Mouse (Mus musculus): ENCODE results near the gene Pnlip.

DNA sequence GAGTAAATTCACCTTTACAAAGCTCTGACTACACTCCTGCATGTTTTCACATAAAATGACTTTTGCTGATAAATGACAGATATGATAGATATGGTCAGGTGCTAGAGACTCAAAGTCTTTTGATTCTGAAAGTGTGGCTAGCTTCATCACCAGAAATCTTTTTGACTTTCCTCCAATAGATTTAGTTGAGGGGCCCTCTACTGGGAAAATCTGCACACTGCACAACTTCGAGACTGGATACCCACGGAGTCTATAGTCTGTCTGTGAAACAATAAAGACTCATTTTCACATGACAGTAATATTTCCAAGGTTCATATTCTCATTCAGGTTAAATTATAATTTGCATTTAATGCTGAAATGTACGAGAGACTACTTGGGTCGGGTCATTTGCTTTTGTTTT lies 9.8 kb downstream of the Pnlip start:
- TF ChIP-seq POLR2A (IDR thresholded peaks at IDR 0.05; ENCODE audit: insufficient read length, low read depth), result no peak
- TF ChIP-seq POLR2AphosphoS2 (IDR thresholded peaks at IDR 0.05; ENCODE audit: insufficient read length, low read depth), result no peak
- no peak for TF ChIP-seq MYOG (IDR thresholded peaks at IDR 0.05; ENCODE audit: control insufficient read depth in 1 of 3, insufficient read depth in 1 of 3, insufficient read length in 2 of 3, low read depth in 2 of 3)
- no peak for TF ChIP-seq REST (IDR thresholded peaks at IDR 0.05; ENCODE audit: insufficient read depth, insufficient read length)
- TF ChIP-seq CEBPB (IDR thresholded peaks at IDR 0.05; ENCODE audit: insufficient read depth, poor library complexity, severe bottlenecking), result no peak
- TF ChIP-seq E2F4 (IDR thresholded peaks at IDR 0.05; ENCODE audit: insufficient read depth), result no peak
- TF ChIP-seq USF1 (IDR thresholded peaks at IDR 0.05; ENCODE audit: low read depth), result no peak
- TF ChIP-seq MAX (IDR thresholded peaks at IDR 0.05; ENCODE audit: low read depth), result no peak

Data from myocyte (in vitro differentiated cells).